Mouse (Mus musculus): ENCODE results near the gene Dffa. TPM values are rescaled to one million over a fixed set of nuclear protein-coding genes. Genes with fewer than 3 reads are reported as not detected.
A peak's percentile ranks its signal among the peaks of the same experiment; 100 is the strongest.
"Not testable (repeated sequence)": the region's sequence is repeated elsewhere in the genome, so short reads cannot be mapped to it uniquely, and the experiment has no call there.

The Dffa gene
- polyA plus RNA-seq, 1 experiment from 2014 or later = 38.8 TPM

DNA sequence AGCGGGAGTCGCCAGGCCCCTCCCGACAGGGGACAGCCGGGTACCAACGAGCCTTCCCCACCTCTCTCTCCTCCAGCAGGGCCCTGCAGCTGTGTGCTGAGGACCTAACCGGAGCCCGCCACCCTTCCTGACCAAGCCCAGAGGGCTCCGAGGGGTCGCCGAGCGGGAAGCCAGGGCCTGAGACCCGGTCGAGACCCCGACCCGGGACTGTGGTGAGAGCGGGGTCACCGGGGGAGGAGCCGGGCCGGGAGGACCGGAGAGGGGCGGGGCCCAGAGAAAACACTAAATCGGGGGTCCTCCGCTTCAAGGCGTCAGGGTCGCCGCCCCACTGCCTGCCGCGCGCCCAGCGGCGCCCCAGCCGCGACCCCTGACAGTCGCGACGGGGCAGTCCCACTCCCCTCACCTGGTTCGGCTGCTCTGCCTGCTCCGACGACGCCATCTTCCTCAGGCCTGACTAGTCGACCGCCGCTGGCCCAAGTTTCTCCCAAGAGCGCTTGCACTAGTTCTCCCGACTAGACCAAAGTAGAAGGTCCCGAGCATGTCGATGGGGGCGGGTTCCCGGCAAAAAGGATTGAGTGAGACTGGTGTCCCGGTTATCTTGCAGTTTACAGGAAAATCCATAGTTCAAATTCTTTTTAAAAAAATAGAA lies 4.5 kb upstream of the Dffa start, which contains the start of gene Pex14:
Gene Pex14, minus strand, starts transcription at position 508 of the 649 bp plus-strand sequence.
- ATAC-seq (ENCODE audit: insufficient number of reproducible peaks, low FRiP score, low TSS enrichment, low read depth) = peak; percentile 79; the same call in 1 of the 2 replicates
- peaks cover 17% of the 10 kb centered on the region for H3K4me1 ChIP-seq
- H3K27me3 ChIP-seq = no peaks in the 10 kb centered on the region
- 0% methylated on average over 50 of the region's 50 CpGs for WGBS
- H3K9ac ChIP-seq = peak within 1 kb of the TSS; percentile 92
- no peaks in the 10 kb centered on the region for H3K36me3 ChIP-seq
- peak within 1 kb of the TSS; percentile 98 for H3K4me3 ChIP-seq
- H3K4me2 ChIP-seq = peak within 1 kb of the TSS; percentile 85
- no peaks in the 10 kb centered on the region for H3K9me3 ChIP-seq
- peak within 1 kb of the TSS; percentile 78 for H3K27ac ChIP-seq

GRCm38 (mm10) chr4:149100449-149100848 lies 3.5 kb upstream of the Dffa start:
- not testable (repeated sequence) for H3K27ac ChIP-seq; H3K4me2 ChIP-seq; H3K27me3 ChIP-seq; H3K9me3 ChIP-seq; ATAC-seq (ENCODE audit: insufficient number of reproducible peaks, low FRiP score, low TSS enrichment, low read depth); H3K9ac ChIP-seq; H3K4me3 ChIP-seq; H3K36me3 ChIP-seq
- H3K4me1 ChIP-seq = peaks cover 23% of the 10 kb centered on the region
- WGBS = 85% methylated on average over 12 of the region's 12 CpGs

DNA sequence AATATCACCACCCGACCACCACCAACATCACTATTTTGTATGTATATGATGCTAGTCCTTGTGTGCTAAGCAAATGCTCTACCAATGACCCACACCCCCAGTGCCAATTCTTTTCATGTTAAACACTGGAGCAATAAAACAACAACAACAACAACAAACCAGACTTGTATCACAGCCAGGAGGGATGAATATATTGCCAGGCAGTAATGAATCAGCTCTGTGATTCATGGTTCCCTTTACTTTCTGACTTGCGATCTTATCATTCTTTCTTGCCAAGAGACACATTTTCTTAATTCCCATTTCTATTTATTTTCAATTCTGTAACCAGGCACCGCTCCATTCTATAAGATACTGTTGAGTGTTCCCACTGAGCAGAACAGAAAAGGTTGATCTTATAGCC lies 2.5 kb upstream of the Dffa start:
- Histone ChIP-seq H3K4me1 (peaks cover 23% of the 10 kb centered on the region), H3K36me3 (peaks cover 5% of the 10 kb centered on the region; the same call in 1 of the 2 replicates)
- 88% methylated on average over 3 of the region's 3 CpGs for WGBS

DNA sequence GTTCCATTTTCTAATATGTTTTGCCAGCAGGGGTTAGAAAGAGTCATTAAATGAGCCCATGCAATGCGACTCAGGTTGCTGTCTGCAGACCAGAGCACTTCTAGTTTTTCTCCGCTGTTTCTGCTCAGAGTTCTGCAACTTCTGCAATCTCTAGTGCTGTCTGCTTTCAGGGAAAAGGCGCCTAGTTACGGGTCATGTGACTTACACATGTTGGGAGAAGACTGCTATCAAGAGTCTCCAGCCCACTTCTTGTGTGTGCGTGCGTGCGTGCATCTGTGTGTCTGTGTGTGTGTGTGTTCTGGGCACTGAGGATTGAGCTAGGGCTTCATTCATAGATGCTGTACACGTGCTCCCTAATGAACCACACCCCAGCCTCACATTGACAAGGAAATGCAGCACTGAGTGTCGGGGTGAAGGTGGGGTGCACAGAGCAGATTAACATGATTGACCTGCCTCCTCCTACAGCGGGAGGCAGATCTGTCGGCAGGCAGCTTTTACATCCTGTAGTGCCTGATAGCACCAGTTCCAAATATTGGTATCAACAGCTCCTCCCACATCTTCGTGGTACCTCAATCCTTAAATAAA lies 16.1 kb downstream of the Dffa start:
- H3K4me3 ChIP-seq; H3K27me3 ChIP-seq; H3K9me3 ChIP-seq; H3K9ac ChIP-seq; H3K4me2 ChIP-seq; H3K27ac ChIP-seq; ATAC-seq (ENCODE audit: insufficient number of reproducible peaks, low FRiP score, low TSS enrichment, low read depth); H3K4me1 ChIP-seq: not testable (repeated sequence)
- peaks cover 23% of the 10 kb centered on the region for H3K36me3 ChIP-seq
- WGBS = 69% methylated on average over 12 of the region's 12 CpGs

More for the DNA sequence above, 2.5 kb upstream of the Dffa start:
- H3K9me3 ChIP-seq = no peaks in the 10 kb centered on the region
- no peak overlapping the region for H3K27ac ChIP-seq
- no peaks in the 10 kb centered on the region for H3K27me3 ChIP-seq
- no peak overlapping the region for H3K4me3 ChIP-seq
- no peak overlapping the region for H3K4me2 ChIP-seq
- H3K9ac ChIP-seq = no peak overlapping the region
- no peak for ATAC-seq (ENCODE audit: insufficient number of reproducible peaks, low FRiP score, low TSS enrichment, low read depth)

DNA sequence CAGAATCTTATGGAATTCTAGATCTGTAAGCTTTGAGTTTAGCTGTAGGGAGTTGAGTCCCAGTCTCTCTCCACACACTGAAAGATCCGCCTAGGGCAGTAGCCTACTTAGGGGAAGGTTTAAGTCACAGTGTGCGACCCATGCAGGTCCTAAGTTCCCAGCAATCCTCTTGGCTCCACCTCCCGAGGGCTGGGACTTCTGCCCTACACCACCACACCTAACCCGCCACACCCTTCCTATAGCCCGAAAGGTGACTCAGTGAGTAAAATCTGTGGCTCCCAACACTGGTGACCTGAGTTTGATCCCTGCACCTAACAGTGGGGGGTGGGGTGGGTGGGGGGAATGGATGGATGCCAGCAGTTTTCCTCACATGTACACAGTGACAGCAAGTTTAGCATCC lies 19.5 kb downstream of the Dffa start:
- Histone ChIP-seq H3K27me3 (no peaks in the 10 kb centered on the region), H3K4me2 (no peak overlapping the region), H3K36me3 (peaks cover 24% of the 10 kb centered on the region), H3K4me3 (no peak overlapping the region), H3K27ac (no peak overlapping the region), H3K4me1 (0 out of 2 replicates have a peak, but pooled peaks cover 3% of the 10 kb centered on the region), H3K9ac (no peak overlapping the region), H3K9me3 (no peaks in the 10 kb centered on the region)
- ATAC-seq (ENCODE audit: insufficient number of reproducible peaks, low FRiP score, low TSS enrichment, low read depth) = no peak
- 55% methylated on average over 5 of the region's 5 CpGs for whole genome bisulfite sequencing

GRCm38 (mm10) chr4:149125341-149126114 lies 21.6 kb downstream of the Dffa start:
- 63% methylated on average over 11 of the region's 11 CpGs for WGBS
- Histone ChIP-seq H3K9me3 (no peaks in the 10 kb centered on the region), H3K27ac (no peak overlapping the region), H3K36me3 (peaks cover 16% of the 10 kb centered on the region; the same call in 1 of the 2 replicates), H3K27me3 (no peaks in the 10 kb centered on the region), H3K9ac (no peak overlapping the region), H3K4me2 (no peak overlapping the region), H3K4me1 (0 out of 2 replicates have a peak, but pooled peaks cover 3% of the 10 kb centered on the region), H3K4me3 (no peak overlapping the region)
- ATAC-seq (ENCODE audit: insufficient number of reproducible peaks, low FRiP score, low TSS enrichment, low read depth) = no peak

GRCm38 (mm10) chr4:149126115-149126509 lies 22.2 kb downstream of the Dffa start:
- no peaks in the 10 kb centered on the region for H3K27me3 ChIP-seq
- no peak overlapping the region for H3K4me3 ChIP-seq
- no peak overlapping the region for H3K27ac ChIP-seq
- H3K36me3 ChIP-seq = peaks cover 17% of the 10 kb centered on the region; the same call in 1 of the 2 replicates
- no peak overlapping the region for H3K4me2 ChIP-seq
- no peak for ATAC-seq (ENCODE audit: insufficient number of reproducible peaks, low FRiP score, low TSS enrichment, low read depth)
- H3K4me1 ChIP-seq = 0 out of 2 replicates have a peak, but pooled peaks cover 3% of the 10 kb centered on the region
- no peaks in the 10 kb centered on the region for H3K9me3 ChIP-seq
- 50% methylated on average over 6 of the region's 6 CpGs for WGBS
- H3K9ac ChIP-seq = no peak overlapping the region

GRCm38 (mm10) chr4:149126663-149127062 lies 22.7 kb downstream of the Dffa start, which contains the start of gene Cort:
Gene Cort, minus strand, starts transcription at chr4:149126763.
- no peak for ATAC-seq (ENCODE audit: insufficient number of reproducible peaks, low FRiP score, low TSS enrichment, low read depth)
- H3K9ac ChIP-seq = no peak within 1 kb of the TSS
- H3K4me3 ChIP-seq = no peak within 1 kb of the TSS
- no peaks in the 10 kb centered on the region for H3K9me3 ChIP-seq
- 76% methylated on average over 11 of the region's 11 CpGs for WGBS
- no peaks in the 10 kb centered on the region for H3K27me3 ChIP-seq
- no peak within 1 kb of the TSS for H3K27ac ChIP-seq
- peaks cover 19% of the 10 kb centered on the region; the same call in 1 of the 2 replicates for H3K36me3 ChIP-seq
- H3K4me2 ChIP-seq = no peak within 1 kb of the TSS
- peaks cover 4% of the 10 kb centered on the region; the same call in 1 of the 2 replicates for H3K4me1 ChIP-seq

- Histone ChIP-seq H3K4me3 (no peak overlapping the region), H3K9me3 (no peaks in the 10 kb centered on the region), H3K4me1 (peaks cover 6% of the 10 kb centered on the region; the same call in 1 of the 2 replicates), H3K4me2 (no peak overlapping the region), H3K27ac (no peak overlapping the region), H3K9ac (no peak overlapping the region), H3K36me3 (peaks cover 20% of the 10 kb centered on the region; the same call in 1 of the 2 replicates), H3K27me3 (no peaks in the 10 kb centered on the region)
- WGBS = 81% methylated on average over 18 of the region's 18 CpGs
- ATAC-seq (ENCODE audit: insufficient number of reproducible peaks, low FRiP score, low TSS enrichment, low read depth) = no peak
These were observed 24.5 kb downstream of the Dffa start for GRCm38 (mm10) chr4:149128467-149128866.

DNA sequence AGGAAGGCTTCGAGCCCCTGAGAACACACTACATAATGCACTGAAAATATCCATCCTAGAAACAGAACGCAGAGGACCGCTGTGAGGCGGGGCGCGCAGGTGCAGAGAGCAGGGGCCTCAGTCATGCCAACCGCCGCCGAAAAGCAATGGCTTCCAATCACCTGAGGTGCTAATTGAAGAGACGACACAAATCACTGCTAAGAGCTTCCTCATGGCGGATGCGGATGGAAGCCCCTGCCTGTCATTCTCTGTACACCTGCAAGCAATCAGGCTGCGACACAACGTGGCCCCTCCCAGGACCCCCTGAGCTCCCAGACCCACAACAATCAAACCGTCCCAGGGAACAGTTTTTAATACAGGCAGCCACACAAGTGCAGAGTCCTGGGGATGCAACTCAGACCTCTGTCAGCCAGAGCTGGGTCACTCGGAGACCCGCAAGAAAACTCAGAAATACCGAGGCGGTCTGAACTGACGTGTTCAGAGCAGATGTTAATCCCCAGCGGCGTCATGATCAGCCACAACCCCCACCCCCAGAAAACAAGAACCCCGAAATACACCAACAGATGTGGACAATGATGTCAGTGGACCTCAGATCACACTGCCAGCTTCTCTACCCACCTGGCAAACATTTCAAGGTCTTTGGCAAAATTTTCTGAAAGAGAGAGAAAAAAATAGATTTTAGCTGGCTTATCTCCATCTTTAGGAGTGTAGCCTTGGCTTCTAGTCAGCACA lies 27.2 kb downstream of the Dffa start:
- Histone ChIP-seq H3K9ac (no peak overlapping the region), H3K4me3 (no peak overlapping the region), H3K9me3 (no peaks in the 10 kb centered on the region), H3K27me3 (no peaks in the 10 kb centered on the region), H3K4me1 (peaks cover 6% of the 10 kb centered on the region; the same call in 1 of the 2 replicates), H3K4me2 (no peak overlapping the region), H3K27ac (no peak overlapping the region), H3K36me3 (peaks cover 20% of the 10 kb centered on the region; the same call in 1 of the 2 replicates)
- no peak for ATAC-seq (ENCODE audit: insufficient number of reproducible peaks, low FRiP score, low TSS enrichment, low read depth)
- 67% methylated on average over 23 of the region's 23 CpGs for WGBS

DNA sequence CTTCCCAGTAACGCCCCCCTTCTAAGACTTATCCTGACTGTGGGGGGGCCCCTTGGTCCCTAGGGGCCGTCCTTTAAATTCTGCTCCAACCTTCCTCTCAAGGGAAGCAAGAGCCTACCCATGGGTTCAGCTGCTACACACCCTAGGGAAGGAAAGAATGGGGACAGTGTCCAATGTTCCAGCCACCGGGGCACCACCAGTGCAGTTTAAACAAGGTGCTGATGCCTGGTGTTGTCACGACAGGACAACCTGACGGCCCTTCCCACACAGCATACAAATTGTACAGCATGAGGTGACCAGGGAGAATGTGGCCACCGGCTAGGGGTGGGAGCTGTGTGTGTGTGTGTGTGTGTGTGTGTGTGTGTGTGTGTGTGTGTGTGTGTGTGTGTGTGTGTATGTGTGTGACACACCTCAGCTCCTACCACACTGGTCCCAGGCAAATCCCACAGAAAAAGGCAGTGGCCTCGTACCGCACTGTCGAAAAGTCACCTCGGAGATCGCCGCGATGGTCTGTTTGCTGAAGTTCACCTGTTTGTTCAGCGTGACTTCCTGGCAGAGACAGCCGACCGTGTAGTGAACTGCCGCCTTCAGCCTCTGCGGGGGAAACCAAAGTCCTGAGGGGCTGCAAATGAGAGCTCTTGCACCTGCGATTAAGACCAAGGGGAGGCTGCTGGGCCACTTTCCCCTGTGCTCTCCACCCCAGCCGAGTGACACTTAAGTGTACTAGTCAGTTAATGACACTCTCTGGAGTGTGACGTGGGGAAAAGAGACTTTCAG lies 28.0 kb downstream of the Dffa start:
- 83% methylated on average over 21 of the region's 21 CpGs for WGBS
- no peak overlapping the region for H3K4me2 ChIP-seq
- no peaks in the 10 kb centered on the region for H3K27me3 ChIP-seq
- no peak overlapping the region for H3K9ac ChIP-seq
- H3K9me3 ChIP-seq = no peaks in the 10 kb centered on the region
- H3K4me3 ChIP-seq = no peak overlapping the region
- ATAC-seq (ENCODE audit: insufficient number of reproducible peaks, low FRiP score, low TSS enrichment, low read depth) = no peak
- H3K27ac ChIP-seq = no peak overlapping the region
- H3K4me1 ChIP-seq = peaks cover 10% of the 10 kb centered on the region
- peaks cover 20% of the 10 kb centered on the region; the same call in 1 of the 2 replicates for H3K36me3 ChIP-seq
